Mouse (Mus musculus) forebrain, embryonic 15.5 days (tissue): Measurements from ENCODE around the gene Ddb2. TPM values are rescaled to one million over a fixed set of nuclear protein-coding genes. Genes with fewer than 3 reads are reported as not detected.
A peak's percentile ranks its signal among the peaks of the same experiment; 100 is the strongest.

Source experiments
- ATAC-seq: fragments of 200-750 bp; cut with Nextera tagmentation; replicated peaks from 2 replicates; pipeline ENCODE4 v1.8.0; 2017; ENCODE audit warnings: mild to moderate bottlenecking, moderate TSS enrichment, moderate library complexity
- H3K27ac ChIP-seq: fragments of 300-500 bp; sonication (generic); replicated peaks from 2 replicates; pipeline ENCODE4 v1.5.1; 2015; ENCODE audit warnings: mild to moderate bottlenecking, inconsistent platforms
- H3K27me3 ChIP-seq: fragments of 300-500 bp; sonication (generic); 2 replicates; pipeline ENCODE4 v1.6.1; 2015; ENCODE audit warnings: inconsistent platforms
- H3K36me3 ChIP-seq: fragments of 300-500 bp; sonication (generic); 2 replicates; pipeline ENCODE4 v1.6.1; 2015; ENCODE audit warnings: mild to moderate bottlenecking, inconsistent platforms
- H3K4me1 ChIP-seq: fragments of 300-500 bp; sonication (generic); 2 replicates; pipeline ENCODE4 v1.6.1; 2015; ENCODE audit warnings: inconsistent platforms
- H3K4me2 ChIP-seq: fragments of 300-500 bp; sonication (generic); replicated peaks from 2 replicates; pipeline ENCODE4 v1.6.1; 2015; ENCODE audit warnings: mild to moderate bottlenecking, inconsistent platforms
- H3K4me3 ChIP-seq: fragments of 300-500 bp; sonication (generic); 2 replicates; pipeline ENCODE4 v1.5.1; 2015; ENCODE audit warnings: mild to moderate bottlenecking, inconsistent platforms
- H3K9ac ChIP-seq: fragments of 300-500 bp; sonication (generic); replicated peaks from 2 replicates; pipeline ENCODE4 v1.6.1; 2015; ENCODE audit warnings: mild to moderate bottlenecking, inconsistent platforms
- H3K9me3 ChIP-seq: fragments of 300-500 bp; sonication (generic); 2 replicates; pipeline ENCODE4 v1.6.1; 2016; ENCODE audit warnings: inconsistent platforms
- WGBS: fragments of 180-500 bp; shearing (Covaris S2); methylation state at CpG from one replicate; pipeline ENCODE4 v1.1.7; 2015; ENCODE audit warnings: mixed read lengths; 5-methylcytosine and 5-hydroxymethylcytosine counted together
- polyA plus RNA-seq: library from polyadenylated mRNA; unstranded; fragments of >200 nt; fragmentation: Nextera tagmentation; extraction: Ambion mirVana; gene quantifications from 2 replicates; pipeline ENCODE4 v1.2.1, GENCODE M21; 2015

Gene Ddb2
- polyA plus RNA-seq, 1 experiment from 2014 or later, result 14.5 TPM

- Histone ChIP-seq H3K4me1 (peaks cover 28% of the 10 kb centered on the region), H3K4me3 (peak overlapping the region; percentile 96), H3K9ac (peak overlapping the region; percentile 90), H3K4me2 (peak overlapping the region; percentile 77), H3K27ac (peak overlapping the region; percentile 97), H3K27me3 (no peaks in the 10 kb centered on the region), H3K36me3 (peaks cover 9% of the 10 kb centered on the region), H3K9me3 (no peaks in the 10 kb centered on the region)
- peak; percentile 96 for ATAC-seq
- WGBS, result under 1% methylated on average over 80 of the region's 81 CpGs
These were observed 54.2 kb downstream of the Ddb2 start for GRCm38 (mm10) chr2:91182405-91183147.

- no peak for ATAC-seq
- Histone ChIP-seq H3K27me3 (no peaks in the 10 kb centered on the region), H3K36me3 (peaks cover 10% of the 10 kb centered on the region), H3K4me2 (peak overlapping the region; percentile 77), H3K27ac (peak overlapping the region; percentile 97), H3K4me3 (peak overlapping the region; percentile 96), H3K9me3 (no peaks in the 10 kb centered on the region), H3K4me1 (peaks cover 28% of the 10 kb centered on the region), H3K9ac (peak overlapping the region; percentile 90)
- 7% methylated on average over 8 of the region's 8 CpGs for whole genome bisulfite sequencing
These were observed 54.8 kb downstream of the Ddb2 start for GRCm38 (mm10) chr2:91182016-91182404.

- H3K9me3 ChIP-seq, result no peaks in the 10 kb centered on the region
- H3K4me3 ChIP-seq, result no peak overlapping the region
- H3K9ac ChIP-seq, result peak overlapping the region; percentile 90; the same call in 1 of the 2 replicates
These were observed 56.1 kb downstream of the Ddb2 start for GRCm38 (mm10) chr2:91180706-91181105.

GRCm38 (mm10) chr2:91179825-91180224 is 57.0 kb downstream of the Ddb2 start:
- no peak for ATAC-seq
- Histone ChIP-seq H3K9ac (no peak overlapping the region), H3K36me3 (peaks cover 28% of the 10 kb centered on the region), H3K27ac (no peak overlapping the region), H3K9me3 (no peaks in the 10 kb centered on the region), H3K27me3 (no peaks in the 10 kb centered on the region), H3K4me2 (no peak overlapping the region), H3K4me1 (peaks cover 28% of the 10 kb centered on the region), H3K4me3 (no peak overlapping the region)
- 49% methylated on average over 4 of the region's 4 CpGs for WGBS

More at GRCm38 (mm10) chr2:91180706-91181105, 56.1 kb downstream of the Ddb2 start:
- Histone ChIP-seq H3K36me3 (peaks cover 23% of the 10 kb centered on the region), H3K27ac (no peak overlapping the region), H3K4me2 (peak overlapping the region; percentile 77; the same call in 1 of the 2 replicates), H3K4me1 (peaks cover 28% of the 10 kb centered on the region), H3K27me3 (no peaks in the 10 kb centered on the region)
- 69% methylated on average over 5 of the region's 5 CpGs for WGBS
- ATAC-seq, result no peak

GRCm38 (mm10) chr2:91176234-91176633 is 60.5 kb downstream of the Ddb2 start:
- peaks cover 63% of the 10 kb centered on the region for H3K36me3 ChIP-seq

GRCm38 (mm10) chr2:91175490-91175889 is 61.3 kb downstream of the Ddb2 start:
- no peaks in the 10 kb centered on the region for H3K27me3 ChIP-seq
- peaks cover 7% of the 10 kb centered on the region for H3K4me1 ChIP-seq
- H3K36me3 ChIP-seq, result peaks cover 68% of the 10 kb centered on the region
- H3K9ac ChIP-seq, result no peak overlapping the region
- H3K9me3 ChIP-seq, result no peaks in the 10 kb centered on the region
- H3K4me2 ChIP-seq, result no peak overlapping the region
- H3K27ac ChIP-seq, result no peak overlapping the region
- WGBS, result 89% methylated on average over 4 of the region's 4 CpGs
- H3K4me3 ChIP-seq, result no peak overlapping the region
- ATAC-seq, result no peak

More at GRCm38 (mm10) chr2:91176234-91176633, 60.5 kb downstream of the Ddb2 start:
- no peak overlapping the region for H3K9ac ChIP-seq
- 80% methylated on average over 6 of the region's 6 CpGs for WGBS
- H3K27me3 ChIP-seq, result no peaks in the 10 kb centered on the region
- H3K4me2 ChIP-seq, result no peak overlapping the region
- no peak for ATAC-seq
- H3K4me3 ChIP-seq, result no peak overlapping the region
- H3K27ac ChIP-seq, result no peak overlapping the region
- H3K4me1 ChIP-seq, result peaks cover 15% of the 10 kb centered on the region
- no peaks in the 10 kb centered on the region for H3K9me3 ChIP-seq

- Histone ChIP-seq H3K4me1 (no peaks in the 10 kb centered on the region), H3K27ac (no peak overlapping the region), H3K4me2 (no peak overlapping the region), H3K4me3 (no peak overlapping the region), H3K9ac (no peak overlapping the region), H3K27me3 (no peaks in the 10 kb centered on the region), H3K36me3 (peaks cover 90% of the 10 kb centered on the region), H3K9me3 (no peaks in the 10 kb centered on the region)
- no peak for ATAC-seq
- WGBS, result 89% methylated on average over 25 of the region's 25 CpGs
These were observed 67.0 kb downstream of the Ddb2 start for GRCm38 (mm10) chr2:91169587-91170322.

GRCm38 (mm10) chr2:91167629-91168028 is 69.2 kb downstream of the Ddb2 start:
- no peaks in the 10 kb centered on the region for H3K4me1 ChIP-seq
- 80% methylated on average over 4 of the region's 4 CpGs for WGBS
- no peak overlapping the region for H3K9ac ChIP-seq
- no peaks in the 10 kb centered on the region for H3K9me3 ChIP-seq
- no peak for ATAC-seq
- no peak overlapping the region for H3K4me3 ChIP-seq
- H3K4me2 ChIP-seq, result no peak overlapping the region
- peaks cover 90% of the 10 kb centered on the region for H3K36me3 ChIP-seq
- no peak overlapping the region for H3K27ac ChIP-seq
- no peaks in the 10 kb centered on the region for H3K27me3 ChIP-seq

- Histone ChIP-seq H3K27ac (no peak overlapping the region), H3K4me1 (no peaks in the 10 kb centered on the region), H3K9me3 (no peaks in the 10 kb centered on the region), H3K27me3 (no peaks in the 10 kb centered on the region), H3K4me2 (no peak overlapping the region), H3K36me3 (peaks cover 92% of the 10 kb centered on the region), H3K4me3 (no peak overlapping the region), H3K9ac (no peak overlapping the region)
- 89% methylated on average over 6 of the region's 6 CpGs for WGBS
- ATAC-seq, result no peak
These were observed 71.8 kb downstream of the Ddb2 start for GRCm38 (mm10) chr2:91164991-91165390.

- 93% methylated on average over 5 of the region's 5 CpGs for WGBS
- H3K4me1 ChIP-seq, result no peaks in the 10 kb centered on the region
- H3K27ac ChIP-seq, result no peak overlapping the region
- H3K27me3 ChIP-seq, result no peaks in the 10 kb centered on the region
- H3K4me3 ChIP-seq, result no peak overlapping the region
- no peaks in the 10 kb centered on the region for H3K9me3 ChIP-seq
- no peak overlapping the region for H3K9ac ChIP-seq
- ATAC-seq, result no peak
- H3K36me3 ChIP-seq, result peaks cover 89% of the 10 kb centered on the region
- no peak overlapping the region for H3K4me2 ChIP-seq
These were observed 73.2 kb downstream of the Ddb2 start for GRCm38 (mm10) chr2:91163532-91163931.

GRCm38 (mm10) chr2:91162952-91163351 is 73.8 kb downstream of the Ddb2 start:
- WGBS, result 90% methylated on average over 4 of the region's 4 CpGs

More at GRCm38 (mm10) chr2:91162952-91163351, 73.8 kb downstream of the Ddb2 start:
- Histone ChIP-seq H3K4me1 (no peaks in the 10 kb centered on the region), H3K36me3 (peaks cover 89% of the 10 kb centered on the region), H3K9ac (no peak overlapping the region), H3K27ac (no peak overlapping the region), H3K9me3 (no peaks in the 10 kb centered on the region), H3K4me2 (no peak overlapping the region), H3K4me3 (no peak overlapping the region), H3K27me3 (no peaks in the 10 kb centered on the region)
- ATAC-seq, result no peak
